Mouse (Mus musculus) spleen, adult 2 months (tissue): Measurements from ENCODE around the gene Spata16. TPM values are rescaled to one million over a fixed set of nuclear protein-coding genes. Genes with fewer than 3 reads are reported as not detected.
"Not testable (repeated sequence)": the region's sequence is repeated elsewhere in the genome, so short reads cannot be mapped to it uniquely, and the experiment has no call there.

Experiments used
- DNase-seq, 2 experiments: peaks; one replicate each; pipeline versions ENCODE4 v3.0.0 to v3.0.0-alpha.2; 2012 to 2021; ENCODE audit warnings: low spot score in 2 of 2, low read depth in 1 of 2
- H3K27ac ChIP-seq: fragments of 200-500 bp; 2 replicates; pipeline ENCODE4 v1.5.1; 2012; ENCODE audit warnings: low read length, inconsistent platforms; ENCODE audit not compliant: insufficient read depth
- H3K27me3 ChIP-seq: fragments of 200-500 bp; 2 replicates; pipeline ENCODE4 v1.6.1; 2012; ENCODE audit warnings: mild to moderate bottlenecking, moderate library complexity, low read length, inconsistent platforms; ENCODE audit not compliant: control insufficient read depth, insufficient read depth
- H3K36me3 ChIP-seq: fragments of 200-500 bp; 2 replicates; pipeline ENCODE4 v1.6.1; 2012; ENCODE audit warnings: mild to moderate bottlenecking, low read length, inconsistent platforms; ENCODE audit not compliant: control insufficient read depth, insufficient read depth
- H3K4me1 ChIP-seq: fragments of 200-500 bp; 2 replicates; pipeline ENCODE4 v1.6.1; 2011; ENCODE audit warnings: inconsistent platforms; ENCODE audit not compliant: control insufficient read depth, insufficient read depth, insufficient read length
- H3K4me3 ChIP-seq: fragments of 200-500 bp; 2 replicates; pipeline ENCODE4 v1.5.1; 2011; ENCODE audit warnings: mild to moderate bottlenecking, inconsistent platforms; ENCODE audit not compliant: insufficient read depth, insufficient read length; ENCODE audit errors: extremely low read depth
- CTCF ChIP-seq: fragments of 200-500 bp; IDR thresholded peaks from 2 replicates; pipeline ENCODE4 v1.5.1; 2011; ENCODE audit warnings: mild to moderate bottlenecking, inconsistent platforms; ENCODE audit not compliant: insufficient read depth, insufficient read length, insufficient replicate concordance; ENCODE audit errors: extremely low read depth
- POLR2A ChIP-seq: fragments of 200-500 bp; IDR thresholded peaks from 2 replicates; pipeline ENCODE4 v1.6.1; 2011; ENCODE audit warnings: low read depth, low read length, inconsistent platforms
- WGBS: fragments of 180-500 bp; shearing (Covaris S2); methylation state at CpG from one replicate; pipeline ENCODE4 v1.1.7; 2018; 5-methylcytosine and 5-hydroxymethylcytosine counted together
- polyA plus RNA-seq: library from polyadenylated mRNA; depleted of rRNA; stranded (reverse); fragments of >200 nt; gene quantifications from 2 replicates; pipeline ENCODE4 v1.2.3, GENCODE M21; 2012

The Spata16 gene
- polyA plus RNA-seq, 1 experiment = not detected

DNA sequence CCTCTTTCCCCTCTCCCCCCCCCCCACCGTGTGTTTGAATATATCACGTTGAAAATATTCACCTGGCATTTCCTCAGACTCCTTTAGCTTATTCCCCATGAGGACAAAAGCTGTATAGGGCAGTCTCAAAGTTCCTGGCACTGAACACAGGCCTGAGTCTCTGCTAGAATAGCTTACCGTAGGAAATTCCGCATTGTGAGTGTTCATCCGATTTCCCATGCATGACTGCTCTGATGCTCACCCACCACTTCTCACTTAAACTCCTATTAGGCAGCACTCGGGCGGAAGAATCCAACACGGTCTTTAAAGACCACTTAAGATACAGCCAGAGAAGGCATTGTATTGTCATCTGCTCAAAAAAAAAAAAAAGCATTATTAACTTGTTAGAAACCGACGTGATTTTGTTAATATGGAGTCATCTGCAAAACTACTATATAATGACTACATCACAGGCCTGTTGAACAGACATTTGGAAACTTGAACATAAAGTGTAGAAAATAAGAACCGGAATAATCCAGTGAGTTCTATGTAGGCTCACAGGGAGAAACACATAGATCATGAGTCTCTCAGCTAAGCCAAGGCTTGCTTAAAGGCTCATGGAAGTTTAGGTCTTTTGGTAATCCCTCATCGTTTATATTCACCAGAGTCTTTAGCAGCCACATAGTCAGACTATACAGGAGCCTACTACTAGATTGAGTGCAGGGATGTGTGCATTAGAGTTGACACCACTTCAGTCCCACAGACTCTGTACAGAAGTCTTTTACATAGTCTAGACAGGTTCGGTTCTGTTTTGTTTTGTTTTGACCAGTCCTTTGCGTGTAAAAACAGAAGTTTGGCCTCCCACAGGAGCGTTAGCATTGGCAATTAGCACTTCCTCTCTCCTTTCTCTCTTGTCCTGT is 4.2 kb downstream of the Spata16 start:
- Histone ChIP-seq H3K4me3 (no peak overlapping the region), H3K27me3 (no peaks in the 10 kb centered on the region), H3K4me1 (no peaks in the 10 kb centered on the region), H3K27ac (no peak overlapping the region), H3K36me3 (no peaks in the 10 kb centered on the region)
- TF ChIP-seq POLR2A = no peak
- TF ChIP-seq CTCF = no peak
- DNase-seq = no peak
- 84% methylated on average over 15 of the region's 15 CpGs for WGBS

GRCm38 (mm10) chr3:26644136-26644535 is 6.7 kb downstream of the Spata16 start:
- H3K27me3 ChIP-seq = no peaks in the 10 kb centered on the region
- no peak for DNase-seq
- no peak overlapping the region for H3K27ac ChIP-seq
- no peak for TF ChIP-seq CTCF
- TF ChIP-seq POLR2A = no peak
- 85% methylated on average over 1 of the region's 1 CpGs for WGBS
- H3K36me3 ChIP-seq = no peaks in the 10 kb centered on the region
- no peaks in the 10 kb centered on the region for H3K4me1 ChIP-seq
- H3K4me3 ChIP-seq = no peak overlapping the region

GRCm38 (mm10) chr3:26646834-26647233 is 9.4 kb downstream of the Spata16 start:
- DNase-seq = no peak
- no peaks in the 10 kb centered on the region for H3K27me3 ChIP-seq
- H3K27ac ChIP-seq = no peak overlapping the region
- no peaks in the 10 kb centered on the region for H3K4me1 ChIP-seq
- H3K36me3 ChIP-seq = no peaks in the 10 kb centered on the region
- TF ChIP-seq CTCF = no peak
- TF ChIP-seq POLR2A = no peak
- no peak overlapping the region for H3K4me3 ChIP-seq
- WGBS = 82% methylated on average over 7 of the region's 7 CpGs

DNA sequence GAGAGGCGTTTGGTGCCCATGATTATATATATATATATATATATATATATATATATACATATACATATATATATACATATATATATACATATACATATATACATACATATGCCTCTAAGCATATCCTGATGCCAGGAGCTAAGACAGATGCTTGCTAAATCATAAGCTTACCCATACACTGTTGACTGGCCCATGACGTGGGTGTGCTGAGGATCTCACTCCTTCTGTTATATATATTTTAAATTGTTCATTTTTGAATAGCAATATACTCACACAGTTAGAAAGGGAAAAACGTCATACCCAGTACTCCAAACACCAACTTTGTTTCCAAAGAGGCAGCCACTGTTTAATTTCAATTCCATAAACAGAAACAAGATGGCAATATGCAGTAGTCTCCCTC is 48.4 kb downstream of the Spata16 start:
- DNase-seq = no peak
- no peak for TF ChIP-seq POLR2A
- TF ChIP-seq CTCF = no peak
- H3K27me3 ChIP-seq = no peaks in the 10 kb centered on the region
- no peak overlapping the region for H3K27ac ChIP-seq
- no peak overlapping the region for H3K4me3 ChIP-seq
- H3K4me1 ChIP-seq = no peaks in the 10 kb centered on the region
- 82% methylated on average over 3 of the region's 3 CpGs for WGBS
- no peaks in the 10 kb centered on the region for H3K36me3 ChIP-seq

DNA sequence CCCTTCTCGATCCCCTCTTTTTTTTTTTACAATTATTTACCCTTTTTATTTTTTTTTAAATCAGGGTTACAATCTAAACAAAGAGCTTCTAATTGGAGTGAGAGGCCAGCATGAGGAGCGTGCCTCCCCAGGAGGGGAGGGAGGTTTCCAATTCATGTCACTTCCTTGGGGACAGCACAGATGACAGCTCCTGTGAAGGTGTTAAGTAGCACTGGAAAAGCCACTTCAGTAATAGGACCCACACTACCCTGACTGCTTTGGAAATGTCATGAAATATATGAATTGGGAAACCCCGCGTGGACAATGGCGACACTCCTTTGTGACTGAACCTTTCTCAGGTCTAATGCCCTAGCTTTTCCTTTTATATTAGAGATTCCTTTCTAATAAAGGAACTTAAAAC is 72.1 kb downstream of the Spata16 start:
- H3K27ac ChIP-seq, H3K36me3 ChIP-seq, H3K4me1 ChIP-seq, DNase-seq, H3K27me3 ChIP-seq, H3K4me3 ChIP-seq: not testable (repeated sequence)
- 85% methylated on average over 5 of the region's 5 CpGs for WGBS

GRCm38 (mm10) chr3:26727526-26727925 is 90.1 kb downstream of the Spata16 start:
- Histone ChIP-seq H3K27ac (no peak overlapping the region), H3K4me3 (no peak overlapping the region), H3K27me3 (no peaks in the 10 kb centered on the region), H3K4me1 (no peaks in the 10 kb centered on the region), H3K36me3 (no peaks in the 10 kb centered on the region)
- TF ChIP-seq CTCF (no peak), POLR2A (no peak)
- no peak for DNase-seq
- 78% methylated on average over 6 of the region's 6 CpGs for WGBS

DNA sequence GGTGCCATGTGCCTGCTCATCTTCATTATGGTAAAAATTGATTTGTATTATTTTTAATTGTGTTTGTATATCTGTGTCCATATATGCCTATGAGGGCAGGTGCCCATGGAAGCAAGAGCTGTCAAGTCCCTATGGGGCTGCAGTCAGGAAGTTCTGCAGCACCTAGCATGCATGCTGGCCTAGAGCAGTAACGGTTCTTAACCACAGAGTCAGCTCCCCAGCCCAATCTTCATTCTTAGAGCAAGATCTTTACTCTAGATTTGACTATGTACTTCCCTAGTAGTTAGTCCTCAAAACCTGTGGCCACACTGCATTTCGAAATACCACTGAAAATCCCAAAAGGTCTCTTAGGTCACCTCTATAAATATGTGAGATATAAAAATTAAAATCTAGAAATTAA is 113.1 kb downstream of the Spata16 start:
- Histone ChIP-seq H3K4me3 (no peak overlapping the region), H3K36me3 (no peaks in the 10 kb centered on the region), H3K27ac (no peak overlapping the region), H3K4me1 (no peaks in the 10 kb centered on the region), H3K27me3 (no peaks in the 10 kb centered on the region)
- WGBS = 31% methylated on average over 2 of the region's 2 CpGs
- no peak for DNase-seq
- no peak for TF ChIP-seq POLR2A
- no peak for TF ChIP-seq CTCF
